Mouse (Mus musculus) hindbrain, embryonic 14.5 days (tissue): ENCODE results near the gene Fam84b. TPM values are rescaled to one million over a fixed set of nuclear protein-coding genes. Genes with fewer than 3 reads are reported as not detected.

Source experiments
- ATAC-seq: fragments of 200-750 bp; cut with Nextera tagmentation; 2 replicates; pipeline ENCODE4 v1.8.0; 2017; ENCODE audit warnings: moderate number of reproducible peaks, mild to moderate bottlenecking, moderate TSS enrichment, moderate library complexity; ENCODE audit not compliant: low FRiP score
- DNase-seq: peaks from one replicate; pipeline ENCODE4 v3.0.0-alpha.2; 2015; ENCODE audit warnings: low spot score
- H3K27ac ChIP-seq: fragments of 300-500 bp; sonication (generic); 2 replicates; pipeline ENCODE4 v1.5.1; 2014; ENCODE audit warnings: mild to moderate bottlenecking, moderate library complexity
- H3K27me3 ChIP-seq: fragments of 300-500 bp; sonication (generic); 2 replicates; pipeline ENCODE4 v1.6.1; 2014; ENCODE audit warnings: mild to moderate bottlenecking, low read length, mixed read lengths; ENCODE audit not compliant: control insufficient read depth, insufficient read depth
- H3K36me3 ChIP-seq: fragments of 300-500 bp; sonication (generic); replicated peaks from 2 replicates; pipeline ENCODE4 v1.6.1; 2014; ENCODE audit not compliant: control insufficient read depth, insufficient read depth
- H3K4me1 ChIP-seq: fragments of 300-500 bp; sonication (generic); replicated peaks from 2 replicates; pipeline ENCODE4 v1.6.1; 2014; ENCODE audit warnings: antibody characterized with exemption, low read length, mixed read lengths; ENCODE audit not compliant: control insufficient read depth, insufficient read depth
- H3K4me2 ChIP-seq: fragments of 300-500 bp; sonication (generic); replicated peaks from 2 replicates; pipeline ENCODE4 v1.6.1; 2014; ENCODE audit warnings: mild to moderate bottlenecking, moderate library complexity
- H3K4me3 ChIP-seq: fragments of 300-500 bp; sonication (generic); replicated peaks from 2 replicates; pipeline ENCODE4 v1.5.1; 2014; ENCODE audit warnings: mild to moderate bottlenecking, low read length
- H3K9ac ChIP-seq: fragments of 300-500 bp; sonication (generic); 2 replicates; pipeline ENCODE4 v1.6.1; 2014
- H3K9me3 ChIP-seq: fragments of 300-500 bp; sonication (generic); 2 replicates; pipeline ENCODE4 v1.6.1; 2016; ENCODE audit warnings: low read length; ENCODE audit not compliant: control insufficient read depth
- WGBS: fragments of 180-500 bp; shearing (Covaris S2); extraction: QIAGEN DNeasy Blood & Tissue Kit; methylation state at CpG from one replicate; pipeline ENCODE4 v1.1.7; 2014; 5-methylcytosine and 5-hydroxymethylcytosine counted together
- polyA plus RNA-seq: library from polyadenylated mRNA; unstranded; fragments of >200 nt; fragmentation: Nextera tagmentation; extraction: Ambion mirVana; gene quantifications from 2 replicates; pipeline ENCODE4 v1.2.1, GENCODE M21; 2014

Gene Fam84b
- polyA plus RNA-seq, 1 experiment from 2014 or later = 18.3 TPM

- Histone ChIP-seq H3K4me3 (no peak overlapping the region), H3K9me3 (no peaks in the 10 kb centered on the region), H3K27me3 (no peaks in the 10 kb centered on the region), H3K27ac (no peak overlapping the region), H3K4me2 (no peak overlapping the region), H3K4me1 (no peaks in the 10 kb centered on the region), H3K36me3 (no peaks in the 10 kb centered on the region), H3K9ac (no peak overlapping the region)
- ATAC-seq (no peak), DNase-seq (no peak)
- 89% methylated on average over 5 of the region's 5 CpGs for WGBS
Observed at GRCm38 (mm10) chr15:60834598-60835571, 18.7 kb downstream of the Fam84b start.

GRCm38 (mm10) chr15:60833476-60834218, 19.9 kb downstream of the Fam84b start:
- H3K27ac ChIP-seq = no peak overlapping the region
- WGBS = 51% methylated on average over 2 of the region's 2 CpGs
- H3K36me3 ChIP-seq = no peaks in the 10 kb centered on the region
- H3K27me3 ChIP-seq = no peaks in the 10 kb centered on the region
- no peaks in the 10 kb centered on the region for H3K4me1 ChIP-seq
- H3K4me2 ChIP-seq = no peak overlapping the region
- H3K9me3 ChIP-seq = no peaks in the 10 kb centered on the region
- H3K9ac ChIP-seq = no peak overlapping the region
- no peak for ATAC-seq
- DNase-seq = no peak
- H3K4me3 ChIP-seq = no peak overlapping the region

- no peak for DNase-seq
- no peaks in the 10 kb centered on the region for H3K9me3 ChIP-seq
- H3K9ac ChIP-seq = no peak overlapping the region
- H3K4me3 ChIP-seq = no peak overlapping the region
- no peak overlapping the region for H3K27ac ChIP-seq
- no peaks in the 10 kb centered on the region for H3K36me3 ChIP-seq
- H3K4me1 ChIP-seq = no peaks in the 10 kb centered on the region
- H3K27me3 ChIP-seq = no peaks in the 10 kb centered on the region
- no peak overlapping the region for H3K4me2 ChIP-seq
- no peak for ATAC-seq
Observed at GRCm38 (mm10) chr15:60832586-60832985, 21.0 kb downstream of the Fam84b start.

DNA sequence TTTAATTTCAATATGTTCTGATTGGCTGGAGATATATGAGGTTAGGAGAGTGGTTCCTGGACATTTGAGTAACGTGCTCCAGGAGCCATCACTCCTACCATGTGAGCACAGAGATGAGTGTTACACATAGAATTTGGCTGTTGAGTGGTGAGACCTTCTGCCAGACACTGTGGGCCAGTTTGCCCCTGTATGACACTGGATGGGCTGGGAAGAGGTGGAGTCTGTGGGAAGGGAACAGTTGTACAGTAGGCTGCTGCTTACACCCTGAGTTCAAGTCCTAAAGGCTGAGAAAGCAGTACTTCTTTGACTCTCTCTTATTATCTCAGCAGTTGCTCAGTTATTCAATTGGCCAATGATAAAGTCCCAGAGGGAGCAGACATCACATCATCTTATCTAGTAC, 27.4 kb downstream of the Fam84b start:
- Histone ChIP-seq H3K4me3 (no peak overlapping the region), H3K27ac (no peak overlapping the region), H3K27me3 (no peaks in the 10 kb centered on the region), H3K36me3 (no peaks in the 10 kb centered on the region), H3K4me2 (no peak overlapping the region), H3K4me1 (peaks cover 8% of the 10 kb centered on the region), H3K9me3 (no peaks in the 10 kb centered on the region), H3K9ac (no peak overlapping the region)
- ATAC-seq (no peak), DNase-seq (no peak)
- WGBS = 66% methylated on average over 1 of the region's 1 CpGs

GRCm38 (mm10) chr15:60824751-60825227, 28.8 kb downstream of the Fam84b start:
- DNase-seq (peak; percentile 81), ATAC-seq (peak; percentile 90)
- H3K4me3 ChIP-seq = peak overlapping the region; percentile 55
- under 1% methylated on average over 32 of the region's 32 CpGs for WGBS
- H3K4me1 ChIP-seq = peaks cover 8% of the 10 kb centered on the region
- no peaks in the 10 kb centered on the region for H3K9me3 ChIP-seq
- no peaks in the 10 kb centered on the region for H3K27me3 ChIP-seq
- no peaks in the 10 kb centered on the region for H3K36me3 ChIP-seq
- peak overlapping the region; percentile 77 for H3K27ac ChIP-seq
- H3K4me2 ChIP-seq = peak overlapping the region; percentile 91
- H3K9ac ChIP-seq = peak overlapping the region; percentile 69

- Histone ChIP-seq H3K36me3 (no peaks in the 10 kb centered on the region), H3K9me3 (no peaks in the 10 kb centered on the region), H3K27me3 (no peaks in the 10 kb centered on the region), H3K4me1 (peaks cover 8% of the 10 kb centered on the region), H3K9ac (peak overlapping the region; percentile 69), H3K27ac (peak overlapping the region; percentile 77), H3K4me2 (peak overlapping the region; percentile 91), H3K4me3 (peak overlapping the region; percentile 55)
- under 1% methylated on average over 42 of the region's 45 CpGs for WGBS
- ATAC-seq (peak; percentile 14; the same call in 1 of the 2 replicates), DNase-seq (no peak)
Observed at GRCm38 (mm10) chr15:60823870-60824709, 29.5 kb downstream of the Fam84b start.

DNA sequence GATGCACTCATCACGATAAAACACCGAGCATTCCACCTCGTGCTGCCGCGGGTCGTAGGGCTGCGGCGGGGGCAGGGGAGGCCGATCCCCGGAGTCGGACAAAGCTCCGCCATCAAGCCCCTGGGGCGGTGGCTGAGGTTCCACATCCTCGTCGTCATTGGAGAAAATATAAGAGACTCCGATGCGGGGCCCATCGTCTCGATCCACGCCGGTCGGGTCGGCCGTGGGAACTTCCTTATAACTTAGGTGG, 30.0 kb downstream of the Fam84b start:
- ATAC-seq (no peak), DNase-seq (no peak)
- H3K9me3 ChIP-seq = no peaks in the 10 kb centered on the region
- H3K9ac ChIP-seq = peak overlapping the region; percentile 69
- no peak overlapping the region; the same call in 1 of the 2 replicates for H3K27ac ChIP-seq
- peak overlapping the region; percentile 55 for H3K4me3 ChIP-seq
- under 1% methylated on average over 24 of the region's 24 CpGs for WGBS
- no peaks in the 10 kb centered on the region for H3K27me3 ChIP-seq
- peak overlapping the region; percentile 91 for H3K4me2 ChIP-seq
- no peaks in the 10 kb centered on the region for H3K36me3 ChIP-seq
- peaks cover 8% of the 10 kb centered on the region for H3K4me1 ChIP-seq

GRCm38 (mm10) chr15:60822803-60823619, 30.6 kb downstream of the Fam84b start:
- H3K4me3 ChIP-seq = peak overlapping the region; percentile 55
- H3K36me3 ChIP-seq = no peaks in the 10 kb centered on the region
- no peaks in the 10 kb centered on the region for H3K9me3 ChIP-seq
- H3K4me1 ChIP-seq = peaks cover 8% of the 10 kb centered on the region
- H3K27ac ChIP-seq = peak overlapping the region; percentile 76
- ATAC-seq = peak; percentile 85
- 2% methylated on average over 68 of the region's 68 CpGs for WGBS
- peak; percentile 77 for DNase-seq
- no peaks in the 10 kb centered on the region for H3K27me3 ChIP-seq
- peak overlapping the region; percentile 69 for H3K9ac ChIP-seq
- peak overlapping the region; percentile 91 for H3K4me2 ChIP-seq
